Mouse (Mus musculus): Measurements from ENCODE around the gene Ikbip.
A peak's percentile ranks its signal among the peaks of the same experiment; 100 is the strongest.

Gene Ikbip

DNA sequence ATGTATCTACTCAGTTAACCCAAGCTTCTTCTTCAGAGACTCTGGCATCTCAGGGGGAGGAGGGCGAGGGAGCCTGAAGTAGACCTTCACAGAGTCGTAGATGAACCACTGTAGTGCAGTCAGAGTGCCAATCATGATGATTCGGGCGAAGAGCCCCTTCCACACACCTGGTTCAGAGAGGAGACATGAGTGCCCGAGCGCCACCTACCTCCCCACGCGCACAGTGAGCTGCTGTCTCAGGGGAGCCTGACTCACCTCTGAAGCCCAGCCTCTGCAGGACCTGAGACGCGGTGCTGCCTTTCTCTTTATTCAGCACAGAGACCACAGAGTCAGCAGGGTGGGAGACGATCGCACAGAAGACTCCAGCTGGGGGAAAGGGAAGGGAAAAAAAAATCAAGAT, 34.2 kb downstream of the Ikbip start:
- DNase-seq (ENCODE audit: low spot score in 2 of 2): no peak

GRCm38 (mm10) chr10:91122646-91123045, 39.9 kb downstream of the Ikbip start:
- no peak for DNase-seq (ENCODE audit: low spot score in 2 of 2)

DNA sequence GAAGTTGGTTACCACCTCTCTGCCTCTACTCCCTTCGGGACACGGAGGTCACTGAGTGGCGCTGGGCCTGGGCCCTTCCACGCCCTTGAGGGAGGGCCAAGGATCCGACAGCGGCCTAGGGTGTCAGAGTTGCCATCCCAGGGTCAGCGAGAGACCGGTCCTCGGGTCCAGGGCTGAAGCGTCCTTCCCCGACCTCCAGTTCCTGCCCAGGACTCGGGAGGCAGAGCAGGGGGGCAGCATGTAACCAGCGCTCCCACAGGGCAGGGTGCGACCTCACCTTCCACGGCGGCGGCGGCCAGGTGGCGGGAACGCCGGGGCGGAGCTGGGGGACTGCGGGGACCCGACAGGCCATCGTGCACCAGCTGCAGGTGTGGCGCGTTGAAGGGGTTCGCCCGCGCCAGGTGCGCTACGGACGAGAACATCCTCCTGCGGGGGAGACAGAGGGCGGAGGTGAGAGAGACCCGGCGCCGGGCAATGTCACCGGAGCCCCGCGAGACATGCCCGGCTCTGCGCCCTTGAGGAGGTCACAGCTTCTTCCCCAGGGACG, 40.6 kb downstream of the Ikbip start:
- peak in 1 of 2 experiments; percentile 25 for DNase-seq (ENCODE audit: low spot score in 2 of 2)

GRCm38 (mm10) chr10:91123828-91124822, 41.4 kb downstream of the Ikbip start, which contains the start of gene Slc25a3:
Slc25a3 (minus strand) TSS chr10:91124059.
- DNase-seq (ENCODE audit: low spot score in 2 of 2): peak; percentile 97

GRCm38 (mm10) chr10:91126618-91127355, 44.0 kb downstream of the Ikbip start:
- DNase-seq (ENCODE audit: low spot score in 2 of 2): no peak

DNA sequence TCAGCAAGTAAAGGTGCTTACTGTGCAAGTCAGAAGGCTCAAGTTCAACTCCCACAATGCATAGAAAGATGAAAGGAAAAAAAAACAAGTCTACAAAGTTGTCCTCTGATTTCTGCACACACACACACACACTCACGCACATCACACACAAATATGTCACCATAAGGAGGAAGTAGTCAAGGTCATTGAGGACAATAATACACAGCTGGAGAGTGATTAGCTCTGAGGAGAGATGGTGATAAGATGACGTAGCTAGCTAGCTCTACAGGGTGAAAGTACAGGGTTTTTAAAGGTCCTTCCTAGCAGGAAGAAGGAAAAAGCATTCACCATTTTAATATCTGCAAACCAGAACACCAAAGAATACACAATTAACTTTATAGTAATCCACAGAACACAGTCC, 44.7 kb downstream of the Ikbip start:
- DNase-seq (ENCODE audit: low spot score in 2 of 2): no peak

DNA sequence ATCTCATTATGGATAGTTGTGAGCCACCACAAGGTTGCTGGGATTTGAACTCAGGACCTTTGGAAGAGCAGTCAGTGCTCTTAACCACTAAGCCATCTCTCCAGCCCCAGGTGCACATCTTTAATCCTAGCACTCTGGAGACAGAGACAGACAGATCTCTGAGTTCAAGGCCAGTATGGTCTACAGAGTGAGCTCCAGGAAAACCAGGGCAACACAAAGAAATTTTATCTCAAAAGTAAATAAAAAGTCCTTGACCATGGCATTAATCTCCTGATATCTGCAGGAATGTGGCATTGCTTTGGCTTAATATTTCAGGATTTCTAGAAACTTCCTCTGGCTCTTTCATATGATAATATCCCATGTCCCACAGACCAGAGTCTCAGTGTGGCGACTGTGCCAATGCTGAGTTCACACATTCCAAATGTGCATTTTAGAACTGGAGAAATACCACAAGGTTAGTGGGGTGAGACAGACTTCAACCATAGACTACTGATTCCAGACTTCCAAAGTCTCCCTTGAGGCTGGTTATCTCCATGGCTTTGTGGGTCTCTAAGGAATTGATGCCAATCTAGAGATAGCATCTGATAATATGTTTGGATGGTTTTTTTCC, 45.9 kb downstream of the Ikbip start:
- DNase-seq (ENCODE audit: low spot score in 2 of 2): no peak

DNA sequence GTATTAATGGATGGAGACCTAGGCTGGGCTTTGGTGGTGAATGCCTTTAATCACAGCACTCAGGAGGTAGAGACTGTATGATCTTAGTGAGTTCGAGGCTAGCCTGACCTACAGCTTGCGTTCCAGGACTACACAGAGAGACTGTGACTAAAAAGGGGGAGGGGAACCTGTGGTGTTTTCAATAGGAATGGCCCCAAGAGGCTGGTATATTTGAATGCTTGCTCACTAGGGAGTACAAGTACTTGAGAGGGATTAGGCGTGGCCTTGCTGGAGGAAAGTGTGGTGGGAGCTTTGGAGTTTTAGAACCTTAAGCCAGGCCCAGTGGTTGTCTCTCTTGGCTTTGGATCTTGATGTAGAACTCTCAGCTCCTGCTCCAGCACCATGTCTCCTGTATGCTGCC, 48.1 kb downstream of the Ikbip start:
- DNase-seq (ENCODE audit: low spot score in 2 of 2): no peak

DNA sequence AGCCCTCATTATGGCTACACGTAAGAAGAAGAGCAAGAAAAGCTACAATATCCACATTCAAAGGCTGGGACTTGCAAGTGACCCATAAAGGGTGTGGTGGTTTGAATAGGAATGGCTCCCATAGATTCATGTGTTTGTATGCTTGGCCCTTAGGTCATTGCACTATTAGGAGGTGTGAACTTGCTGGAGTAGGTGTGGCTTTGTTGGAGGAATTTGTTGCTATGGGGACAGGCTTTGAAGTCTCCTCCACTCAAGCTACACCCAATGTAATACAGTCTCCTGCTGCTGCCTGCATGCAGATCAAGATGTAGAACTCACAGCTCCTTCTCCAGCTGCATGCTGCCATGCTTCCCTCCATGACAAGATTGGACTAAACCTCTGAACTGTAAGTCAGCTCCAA, 48.8 kb downstream of the Ikbip start:
- no peak for DNase-seq (ENCODE audit: low spot score in 2 of 2)

GRCm38 (mm10) chr10:91135302-91135972, 52.7 kb downstream of the Ikbip start:
- DNase-seq (ENCODE audit: low spot score in 2 of 2): no peak

DNA sequence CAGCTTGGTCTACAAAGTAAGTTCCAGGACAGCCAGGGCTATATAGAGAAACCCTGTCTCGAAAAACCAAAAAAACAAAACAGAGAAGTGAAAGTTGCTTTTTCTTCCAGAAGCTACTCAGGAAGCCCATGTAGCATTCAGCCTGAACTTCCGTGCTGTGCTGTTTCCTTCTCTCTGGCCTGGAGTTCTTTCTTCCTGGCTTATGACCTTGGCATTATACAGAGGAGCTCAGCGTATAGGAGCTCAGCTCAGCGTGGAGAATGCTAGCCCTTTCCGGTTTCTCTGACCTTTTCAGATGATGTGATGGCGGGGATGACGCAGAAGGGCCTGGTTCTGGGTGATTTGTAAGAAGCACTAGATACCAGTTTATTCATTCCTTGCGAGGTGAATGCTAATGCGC, 54.7 kb downstream of the Ikbip start:
- no peak for DNase-seq (ENCODE audit: low spot score in 2 of 2)

DNA sequence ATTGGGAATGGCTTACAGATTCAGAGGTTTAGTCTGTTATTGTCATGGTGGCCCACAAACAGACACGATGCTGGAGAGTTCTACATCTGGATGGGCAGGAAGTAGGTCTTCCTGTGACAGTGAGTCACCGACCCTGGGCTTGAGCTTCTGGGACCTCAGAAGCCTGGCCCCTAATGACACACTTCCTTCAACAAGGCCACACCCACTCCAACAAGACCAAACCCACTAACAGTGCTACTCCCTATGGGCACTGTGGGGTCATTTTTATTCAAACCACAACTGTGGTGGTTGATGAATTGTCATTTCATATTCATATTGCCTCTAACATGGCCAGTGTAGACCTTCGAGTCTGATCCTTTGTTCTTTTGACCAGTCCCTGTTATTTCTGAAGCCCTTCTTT, 55.6 kb downstream of the Ikbip start:
- DNase-seq (ENCODE audit: low spot score in 2 of 2): no peak

DNA sequence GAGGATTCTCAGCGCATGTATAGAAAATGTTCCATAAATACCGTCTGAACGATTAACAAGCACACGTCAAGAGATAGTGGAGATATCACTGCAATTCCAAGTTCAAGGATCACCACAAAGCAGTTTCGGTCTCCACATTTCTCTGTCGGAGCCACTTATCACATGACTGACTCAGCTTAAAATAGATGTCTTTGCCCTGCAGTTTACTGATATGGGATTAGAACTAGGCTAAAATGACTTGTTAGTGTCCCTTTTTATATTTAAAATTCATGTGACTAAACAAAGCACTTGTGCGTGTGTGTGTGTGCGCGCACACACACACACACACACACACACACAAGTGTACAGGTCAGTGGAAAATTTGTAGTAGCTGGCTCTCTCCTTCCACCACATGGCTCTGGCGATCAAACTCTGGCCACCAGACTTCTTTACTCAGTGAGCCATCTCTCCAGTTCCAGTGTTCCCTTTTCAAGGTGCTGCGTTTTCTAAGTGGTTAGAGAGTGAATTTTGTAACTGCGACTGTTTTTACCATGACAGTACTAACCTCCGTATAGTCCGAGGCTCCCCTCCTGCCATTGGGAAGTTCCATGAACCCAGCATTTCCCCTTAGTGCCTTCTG, 56.5 kb downstream of the Ikbip start:
- no peak for DNase-seq (ENCODE audit: low spot score in 2 of 2)

DNA sequence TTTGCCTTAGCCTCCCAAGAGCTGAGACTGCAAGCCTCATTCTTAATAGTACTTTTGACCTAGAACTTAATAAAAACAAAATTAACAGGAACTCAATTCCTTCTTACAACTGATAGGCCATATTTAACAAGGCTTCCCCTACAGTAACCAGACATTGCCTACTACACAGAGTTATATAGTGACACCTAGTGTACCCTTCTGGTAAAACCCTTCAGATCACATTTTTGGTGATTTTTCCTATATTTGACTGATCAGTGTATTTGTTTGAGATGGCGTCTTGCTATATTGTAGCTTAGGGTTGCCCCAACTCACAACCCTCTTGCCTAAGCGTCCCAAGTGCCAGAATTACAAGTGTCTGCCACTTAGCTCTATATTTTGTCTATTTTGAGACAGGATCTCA, 58.8 kb downstream of the Ikbip start:
- no peak for DNase-seq (ENCODE audit: low spot score in 2 of 2)

- no peak for DNase-seq (ENCODE audit: low spot score in 2 of 2)
Measured at GRCm38 (mm10) chr10:91142654-91143191, 60.0 kb downstream of the Ikbip start.

DNA sequence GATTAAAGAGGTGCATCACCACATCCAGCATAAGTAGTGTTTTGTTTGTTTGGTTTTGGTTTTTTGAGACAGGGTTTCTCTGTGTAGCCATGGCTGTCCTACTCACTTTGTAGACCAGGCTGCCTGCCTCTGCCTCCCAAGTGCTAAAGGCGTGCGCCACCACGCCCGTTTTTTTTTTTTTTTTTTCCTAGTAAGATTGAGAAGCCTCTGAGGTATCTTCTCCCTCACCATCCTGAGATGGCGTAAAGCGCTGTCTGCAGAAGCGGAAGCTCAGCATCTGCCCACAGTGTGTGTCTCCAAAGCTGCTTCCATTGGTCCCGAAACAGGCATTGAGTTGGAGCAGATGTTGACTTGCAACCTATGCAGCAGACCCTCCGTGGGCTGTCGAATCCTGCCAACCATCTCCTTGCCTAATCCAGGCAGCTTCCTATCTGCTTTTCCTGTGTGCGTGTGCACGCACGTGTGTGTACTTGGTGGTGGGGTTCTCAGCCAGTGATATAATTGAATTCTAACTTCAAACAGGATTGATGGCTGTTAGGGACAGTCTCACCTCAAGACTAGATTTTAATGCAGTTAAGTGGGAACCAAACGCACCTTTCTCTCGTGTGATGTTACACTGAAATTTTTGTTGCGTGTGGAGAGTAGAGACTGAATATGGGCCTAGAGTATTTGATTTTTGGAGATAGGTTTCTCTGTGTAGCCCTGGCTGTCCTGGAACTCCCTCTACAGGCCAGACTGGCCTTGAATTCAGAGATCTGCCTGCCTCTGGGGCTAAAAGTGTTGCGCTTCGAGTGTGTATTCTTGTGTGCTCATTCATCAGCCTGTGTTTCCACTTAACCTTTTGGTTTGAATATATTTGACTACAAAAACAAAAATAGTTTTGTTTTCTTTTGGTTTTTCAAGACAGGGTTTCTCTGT, 60.8 kb downstream of the Ikbip start:
- DNase-seq (ENCODE audit: low spot score in 2 of 2): no peak

DNA sequence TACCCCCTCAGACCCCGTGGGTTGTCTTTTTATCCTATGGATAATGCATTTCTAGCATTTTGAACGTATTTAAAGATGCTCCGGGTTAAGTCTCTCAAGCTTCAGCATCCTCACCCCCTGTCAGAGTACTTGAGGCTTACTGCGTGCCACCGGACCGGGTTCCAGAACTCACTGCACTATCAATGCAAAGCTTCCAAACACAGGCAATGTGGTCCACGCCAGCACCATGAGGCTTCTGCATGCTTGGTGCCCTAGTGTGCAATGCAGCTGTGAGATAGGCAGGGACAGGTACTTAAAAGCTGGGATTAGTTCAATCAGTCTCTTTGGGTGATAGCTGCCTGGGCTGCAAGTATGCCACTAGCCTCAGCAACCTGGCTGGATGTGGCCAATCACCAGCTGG, 62.7 kb downstream of the Ikbip start:
- DNase-seq (ENCODE audit: low spot score in 2 of 2): no peak
